Mouse (Mus musculus) hindbrain, embryonic 11.5 days (tissue): ENCODE measurements around the gene Crispld2. TPM values are rescaled to one million over a fixed set of nuclear protein-coding genes. Genes with fewer than 3 reads are reported as not detected.

Source experiments
- ATAC-seq: fragments of 200-750 bp; cut with Nextera tagmentation; 2 replicates; pipeline ENCODE4 v1.8.0; 2017; ENCODE audit warnings: mild to moderate bottlenecking, moderate TSS enrichment, moderate library complexity; ENCODE audit not compliant: low FRiP score
- DNase-seq: peaks from one replicate; pipeline ENCODE4 v3.0.0-alpha.2; 2015; ENCODE audit warnings: low spot score
- H3K27ac ChIP-seq: fragments of 300-500 bp; sonication (generic); 2 replicates; pipeline ENCODE4 v1.5.1; 2014; ENCODE audit warnings: mild to moderate bottlenecking, low read depth, low read length
- H3K27me3 ChIP-seq: fragments of 300-500 bp; sonication (generic); 2 replicates; pipeline ENCODE4 v1.6.1; 2014; ENCODE audit warnings: mild to moderate bottlenecking, low read length, moderate library complexity, mixed read lengths; ENCODE audit not compliant: control insufficient read depth, insufficient read depth
- H3K36me3 ChIP-seq: fragments of 300-500 bp; sonication (generic); 2 replicates; pipeline ENCODE4 v1.6.1; 2014; ENCODE audit warnings: mild to moderate bottlenecking, low read length, moderate library complexity, mixed read lengths; ENCODE audit not compliant: control insufficient read depth, insufficient read depth
- H3K4me1 ChIP-seq: fragments of 300-500 bp; sonication (generic); replicated peaks from 2 replicates; pipeline ENCODE4 v1.6.1; 2014; ENCODE audit warnings: low read length, mixed read lengths; ENCODE audit not compliant: control insufficient read depth, insufficient read depth
- H3K4me2 ChIP-seq: fragments of 300-500 bp; sonication (generic); replicated peaks from 2 replicates; pipeline ENCODE4 v1.6.1; 2014; ENCODE audit warnings: mild to moderate bottlenecking, low read depth, low read length
- H3K4me3 ChIP-seq: fragments of 300-500 bp; sonication (generic); 2 replicates; pipeline ENCODE4 v1.5.1; 2014; ENCODE audit warnings: low read depth, low read length
- H3K9ac ChIP-seq: fragments of 300-500 bp; sonication (generic); 2 replicates; pipeline ENCODE4 v1.6.1; 2014; ENCODE audit warnings: low read depth, low read length
- H3K9me3 ChIP-seq: fragments of 300-500 bp; sonication (generic); 2 replicates; pipeline ENCODE4 v1.6.1; 2016; ENCODE audit warnings: low read length; ENCODE audit not compliant: control insufficient read depth
- WGBS: fragments of 180-500 bp; shearing (Covaris S2); extraction: QIAGEN DNeasy Blood & Tissue Kit; methylation state at CpG from one replicate; pipeline ENCODE4 v1.1.7; 2014; 5-methylcytosine and 5-hydroxymethylcytosine counted together
- polyA plus RNA-seq: library from polyadenylated mRNA; unstranded; fragments of >200 nt; fragmentation: Nextera tagmentation; extraction: Ambion mirVana; gene quantifications from 2 replicates; pipeline ENCODE4 v1.2.1, GENCODE M21; 2014

Gene Crispld2
- polyA plus RNA-seq, 1 experiment from 2014 or later = 2.1 TPM

GRCm38 (mm10) chr8:120094801-120095200 is 102.6 kb downstream of the Crispld2 start:
- Histone ChIP-seq H3K36me3 (no peaks in the 10 kb centered on the region), H3K27ac (no peak overlapping the region), H3K9me3 (no peaks in the 10 kb centered on the region), H3K9ac (no peak overlapping the region), H3K4me2 (no peak overlapping the region), H3K4me3 (no peak overlapping the region), H3K27me3 (no peaks in the 10 kb centered on the region), H3K4me1 (no peaks in the 10 kb centered on the region)
- WGBS = 91% methylated on average over 10 of the region's 10 CpGs
- ATAC-seq (no peak), DNase-seq (no peak)

GRCm38 (mm10) chr8:120096486-120096885 is 104.2 kb downstream of the Crispld2 start:
- Histone ChIP-seq H3K36me3 (no peaks in the 10 kb centered on the region), H3K4me2 (no peak overlapping the region), H3K27ac (no peak overlapping the region), H3K4me3 (no peak overlapping the region), H3K9me3 (no peaks in the 10 kb centered on the region), H3K4me1 (no peaks in the 10 kb centered on the region), H3K9ac (no peak overlapping the region), H3K27me3 (no peaks in the 10 kb centered on the region)
- 87% methylated on average over 2 of the region's 2 CpGs for WGBS
- DNase-seq (no peak), ATAC-seq (no peak)

- H3K9me3 ChIP-seq = no peaks in the 10 kb centered on the region
- peak overlapping the region; percentile 66 for H3K9ac ChIP-seq
- H3K4me3 ChIP-seq = peak overlapping the region; percentile 66
- DNase-seq (no peak), ATAC-seq (no peak)
- peak overlapping the region; percentile 82; the same call in 1 of the 2 replicates for H3K27ac ChIP-seq
- WGBS = 7% methylated on average over 24 of the region's 25 CpGs
- peak overlapping the region; percentile 88 for H3K4me2 ChIP-seq
- no peaks in the 10 kb centered on the region for H3K27me3 ChIP-seq
- H3K36me3 ChIP-seq = no peaks in the 10 kb centered on the region
- H3K4me1 ChIP-seq = peaks cover 2% of the 10 kb centered on the region; the same call in 1 of the 2 replicates
Measured at GRCm38 (mm10) chr8:120100388-120101067, 108.3 kb downstream of the Crispld2 start.

- Histone ChIP-seq H3K36me3 (no peaks in the 10 kb centered on the region), H3K4me2 (peak within 1 kb of the TSS; percentile 88), H3K27me3 (no peaks in the 10 kb centered on the region), H3K4me3 (peak within 1 kb of the TSS; percentile 66), H3K4me1 (peaks cover 2% of the 10 kb centered on the region; the same call in 1 of the 2 replicates), H3K9me3 (no peaks in the 10 kb centered on the region), H3K9ac (peak within 1 kb of the TSS; percentile 66), H3K27ac (peak within 1 kb of the TSS; percentile 82)
- ATAC-seq (peak; percentile 83), DNase-seq (peak; percentile 82)
- under 1% methylated on average over 88 of the region's 88 CpGs for WGBS
Measured at GRCm38 (mm10) chr8:120101068-120101972, 109.1 kb downstream of the Crispld2 start, which contains the start of gene Zdhhc7. Zdhhc7 (minus strand) TSS chr8:120101482.

Other genes with a start within 250 kb of the Crispld2 start
- 7.8 and 8.5 TPM in 2 replicates for gene Tldc1, start 214.0 kb upstream of the Crispld2 start, polyA plus RNA-seq
- gene Cotl1, start 151.9 kb upstream of the Crispld2 start, polyA plus RNA-seq = 458 and 496 TPM in 2 replicates
- gene Klhl36, start 130.2 kb upstream of the Crispld2 start, polyA plus RNA-seq = 9.2 and 9.3 TPM in 2 replicates
- gene Usp10, start 82.1 kb upstream of the Crispld2 start, polyA plus RNA-seq = 130 and 136 TPM in 2 replicates
- gene Gm20388, start 81.6 kb upstream of the Crispld2 start, polyA plus RNA-seq = 11.8 and 11.9 TPM in 2 replicates
- gene Zdhhc7, start 109.0 kb downstream of the Crispld2 start, polyA plus RNA-seq = 24.6 and 25.2 TPM in 2 replicates
- gene 6430548M08Rik, start 121.7 kb downstream of the Crispld2 start, polyA plus RNA-seq = 9.8 and 11.2 TPM in 2 replicates
- 2.1 and 2.7 TPM in 2 replicates for gene Fam92b, start 185.0 kb downstream of the Crispld2 start, polyA plus RNA-seq
- 16.5 and 17.8 TPM in 2 replicates for gene Gse1, start 236.0 kb downstream of the Crispld2 start, polyA plus RNA-seq